Mouse (Mus musculus) ES-E14 (cell line): ENCODE measurements around the gene Hsf5. TPM values are rescaled to one million over a fixed set of nuclear protein-coding genes. Genes with fewer than 3 reads are reported as not detected.

Source experiments
- DNase-seq: peaks from one replicate; pipeline ENCODE4 v3.0.0-alpha.2; 2013; ENCODE audit warnings: low read depth, low spot score
- H3K27ac ChIP-seq: 2 replicates; pipeline ENCODE4 v1.5.1; 2012; ENCODE audit warnings: low read depth, mild to moderate bottlenecking, low read length, moderate library complexity, mixed read lengths; ENCODE audit not compliant: poor library complexity, insufficient read depth, severe bottlenecking
- H3K36me3 ChIP-seq: 2 replicates; pipeline ENCODE4 v1.6.1; 2012; ENCODE audit warnings: mild to moderate bottlenecking, low read length, moderate library complexity, mixed read lengths; ENCODE audit not compliant: control insufficient read depth, poor library complexity, insufficient read depth, severe bottlenecking
- H3K4me1 ChIP-seq, 2 experiments: fragments of 150-350 bp in 1 of 2; sonication (generic) in 1 of 2; 2 replicates each; pipeline ENCODE4 v1.6.1; 2012; ENCODE audit warnings: low read length in 2 of 2, mild to moderate bottlenecking in 1 of 2, mixed read lengths in 1 of 2; ENCODE audit not compliant: control insufficient read depth in 2 of 2, insufficient read depth in 2 of 2, poor library complexity in 1 of 2
- H3K4me3 ChIP-seq, 2 experiments: fragments of 150-350 bp in 1 of 2; sonication (generic) in 1 of 2; 2 replicates each; pipeline ENCODE4 v1.5.1; 2012; ENCODE audit warnings: low read length in 2 of 2, low read depth in 1 of 2, mild to moderate bottlenecking in 1 of 2, mixed read lengths in 1 of 2; ENCODE audit not compliant: insufficient read depth in 1 of 2, poor library complexity in 1 of 2, severe bottlenecking in 1 of 2
- H3K9ac ChIP-seq: 2 replicates; pipeline ENCODE4 v1.6.1; 2012; ENCODE audit warnings: low read depth, mild to moderate bottlenecking, low read length, mixed read lengths; ENCODE audit not compliant: poor library complexity, insufficient read depth, severe bottlenecking
- H3K9me3 ChIP-seq: fragments of 150-350 bp; sonication (generic); 2 replicates; pipeline ENCODE4 v1.6.1; 2012; ENCODE audit warnings: low read depth, mild to moderate bottlenecking, low read length; ENCODE audit not compliant: control insufficient read depth, insufficient read depth
- CHD2 ChIP-seq: IDR thresholded peaks from 2 replicates; pipeline ENCODE4 v1.6.1; 2014; ENCODE audit warnings: mild to moderate bottlenecking, low read depth, low read length, inconsistent platforms
- HCFC1 ChIP-seq: IDR thresholded peaks from 2 replicates; pipeline ENCODE4 v1.6.1; 2012; ENCODE audit warnings: low read length, inconsistent platforms, borderline replicate concordance; ENCODE audit not compliant: insufficient read depth
- MAFK ChIP-seq: IDR thresholded peaks from 2 replicates; pipeline ENCODE4 v1.6.1; 2014; ENCODE audit warnings: mild to moderate bottlenecking, low read depth, low read length, inconsistent platforms; ENCODE audit not compliant: insufficient read depth
- ZC3H11A ChIP-seq: IDR thresholded peaks from 2 replicates; pipeline ENCODE4 v1.6.1; 2012; ENCODE audit warnings: low read depth, mild to moderate bottlenecking, inconsistent platforms, low read length, borderline replicate concordance
- ZNF384 ChIP-seq: IDR thresholded peaks from 2 replicates; pipeline ENCODE4 v1.6.1; 2012; ENCODE audit warnings: low read depth, low read length, inconsistent platforms
- in situ Hi-C, 2 experiments: fragments of 600-800 bp; cut with MboI; formaldehyde crosslinking; loops; one replicate each; pipeline ENCODE4 v1.15.1; 2025; ENCODE audit warnings: low sequenced_read_pairs in 2 of 2, inconsistent platforms in 1 of 2; ENCODE audit not compliant: unreplicated experiment in 2 of 2
- total RNA-seq: library from RNA; depleted of rRNA; stranded (reverse); fragments of 300-350 nt; gene quantifications from 2 replicates; pipeline ENCODE4 v1.2.3, GENCODE M21; 2012

Gene Hsf5
- total RNA-seq, 1 experiment = 0.40 TPM

DNA sequence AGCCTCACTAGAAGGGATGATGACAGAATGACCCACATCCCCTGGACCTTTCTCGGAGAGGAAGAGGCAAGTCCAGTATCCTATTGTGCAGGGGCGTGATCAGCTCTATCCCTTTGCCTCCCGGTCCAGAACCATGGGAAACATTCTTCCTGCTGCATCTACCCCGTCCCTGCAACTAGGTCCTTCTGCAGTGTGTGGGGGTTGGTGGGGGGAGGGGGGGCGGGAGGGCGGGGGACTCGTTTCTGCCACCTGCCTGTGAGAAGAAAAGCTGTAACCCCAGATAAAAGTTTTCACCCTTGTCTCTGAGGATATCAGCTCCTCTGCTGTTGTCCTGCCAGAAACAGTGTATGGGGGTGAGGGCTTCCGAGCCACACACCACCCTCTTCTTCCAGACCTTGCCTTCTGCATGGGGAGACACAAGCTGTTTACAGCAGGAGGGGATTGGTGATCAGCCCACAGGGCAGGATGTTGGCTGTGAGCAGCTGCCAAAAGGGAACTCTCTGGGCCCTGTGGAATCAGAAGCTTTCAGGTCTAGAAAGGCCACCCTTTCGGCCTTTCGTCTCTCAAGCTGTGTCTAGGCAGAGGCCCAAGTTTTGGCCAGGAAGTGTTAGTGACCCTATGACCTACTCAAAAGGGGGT is 37.9 kb upstream of the Hsf5 start:
- no peak overlapping the region for H3K27ac ChIP-seq
- no peaks in the 10 kb centered on the region for H3K36me3 ChIP-seq
- peaks cover 5 to 16% of the 10 kb centered on the region in 2 experiments; a peak in 2 of 4 replicates for H3K4me1 ChIP-seq
- no peak for DNase-seq
- H3K9ac ChIP-seq = no peak overlapping the region
- H3K9me3 ChIP-seq = no peaks in the 10 kb centered on the region
- peak overlapping the region; percentile 60 to 72; a peak in 3 of 4 replicates for H3K4me3 ChIP-seq
- in situ Hi-C loops = no loop called here
- no peak for TF ChIP-seq CHD2
- no peak for TF ChIP-seq HCFC1
- no peak for TF ChIP-seq ZC3H11A
- no peak for TF ChIP-seq MAFK
- TF ChIP-seq ZNF384 = no peak

GRCm38 (mm10) chr11:87579713-87580112 is 37.3 kb upstream of the Hsf5 start:
- Histone ChIP-seq H3K4me1 (peaks cover 2 to 12% of the 10 kb centered on the region in 2 experiments; a peak in 1 of 4 replicates), H3K9me3 (no peaks in the 10 kb centered on the region), H3K4me3 (no peak overlapping the region), H3K27ac (no peak overlapping the region), H3K36me3 (no peaks in the 10 kb centered on the region), H3K9ac (no peak overlapping the region)
- TF ChIP-seq ZC3H11A (no peak), ZNF384 (no peak), CHD2 (no peak), HCFC1 (no peak), MAFK (no peak)
- DNase-seq = no peak
- in situ Hi-C loops = no loop called here

- in situ Hi-C loops = no loop called here
- DNase-seq = no peak
- Histone ChIP-seq H3K36me3 (no peaks in the 10 kb centered on the region), H3K4me1 (peaks cover 2 to 12% of the 10 kb centered on the region in 2 experiments; a peak in 1 of 4 replicates), H3K9ac (no peak overlapping the region), H3K4me3 (no peak overlapping the region), H3K9me3 (no peaks in the 10 kb centered on the region), H3K27ac (no peak overlapping the region)
- TF ChIP-seq MAFK (no peak), ZNF384 (no peak), CHD2 (no peak), HCFC1 (no peak), ZC3H11A (no peak)
These were observed 36.4 kb upstream of the Hsf5 start for GRCm38 (mm10) chr11:87580543-87581085.

- no peak for DNase-seq
- no peak for TF ChIP-seq ZNF384
- H3K4me1 ChIP-seq = peaks cover 2 to 12% of the 10 kb centered on the region in 2 experiments; a peak in 1 of 4 replicates
- H3K36me3 ChIP-seq = no peaks in the 10 kb centered on the region
- H3K9me3 ChIP-seq = no peaks in the 10 kb centered on the region
- no peak overlapping the region for H3K27ac ChIP-seq
- no peak overlapping the region for H3K9ac ChIP-seq
- in situ Hi-C loops = no loop called here
- H3K4me3 ChIP-seq = no peak overlapping the region
These were observed 35.7 kb upstream of the Hsf5 start for GRCm38 (mm10) chr11:87581161-87581865.
